ENCODE assay signal across 9 mouse cellular contexts in genomic region chr9:30142806-30143458, GRCm38 (mm10).
"Had no signal": no experiment of that assay in that cellular context is flagged by ENCODE, and none has a peak within 500 bp of the region (broad histone marks: within the 10 kb centered on the region; RNA-seq: fewer than 3 reads in every experiment).

No protein-coding gene starts in this region.

- DNase-seq: kidney, adult 2 months; kidney, postnatal 25 days; layer of hippocampus, adult 9-11 months; liver; lung, adult 18-20 months; lung, postnatal 10 days; lung, postnatal 36 days; retina, postnatal 1 day; thymus, postnatal 25 days had no signal
